Mouse (Mus musculus) spleen, adult 2 months (tissue): ENCODE measurements around the gene Vps4b.

Source experiments
- CTCF ChIP-seq: fragments of 200-500 bp; IDR thresholded peaks from 2 replicates; pipeline ENCODE4 v1.5.1; 2011; ENCODE audit warnings: mild to moderate bottlenecking, inconsistent platforms; ENCODE audit not compliant: insufficient read depth, insufficient read length, insufficient replicate concordance; ENCODE audit errors: extremely low read depth
- POLR2A ChIP-seq: fragments of 200-500 bp; IDR thresholded peaks from 2 replicates; pipeline ENCODE4 v1.6.1; 2011; ENCODE audit warnings: low read depth, low read length, inconsistent platforms

GRCm38 (mm10) chr1:106756633-106757032 lies 39.9 kb downstream of the Vps4b start:
- no peak for TF ChIP-seq CTCF
- TF ChIP-seq POLR2A: no peak
